Mouse (Mus musculus) gastrocnemius, postnatal 25 days (tissue): ENCODE measurements around the gene Sobp. TPM values are rescaled to one million over a fixed set of nuclear protein-coding genes. Genes with fewer than 3 reads are reported as not detected.
A peak's percentile ranks its signal among the peaks of the same experiment; 100 is the strongest.

ENCODE experiments used
- DNase-seq: peaks from one replicate; pipeline ENCODE4 v3.0.0; 2022
- long read RNA-seq, 2 experiments: library from polyadenylated mRNA; stranded (forward); transcript quantifications; one replicate each; pipeline ENCODE4 v2.0.0; 2021
- total RNA-seq, 2 experiments: library from RNA; stranded (reverse); gene quantifications; 1 replicate in 1 of 2; 2 replicates in 1 of 2; pipeline ENCODE4 v1.2.3; 2021

The Sobp gene
- total RNA-seq = 10 to 100 TPM; 22.7 to 24.3 TPM
- long read RNA-seq, experiment 1, partial matches to known transcripts = 5 of 15 reads
- long read RNA-seq, experiment 1, other reads (novel, unspliced or antisense) = 10 of 15 reads
- long read RNA-seq, experiment 2, partial matches to known transcripts = 3 of 8 reads
- long read RNA-seq, experiment 2, other reads (novel, unspliced or antisense) = 5 of 8 reads

DNA sequence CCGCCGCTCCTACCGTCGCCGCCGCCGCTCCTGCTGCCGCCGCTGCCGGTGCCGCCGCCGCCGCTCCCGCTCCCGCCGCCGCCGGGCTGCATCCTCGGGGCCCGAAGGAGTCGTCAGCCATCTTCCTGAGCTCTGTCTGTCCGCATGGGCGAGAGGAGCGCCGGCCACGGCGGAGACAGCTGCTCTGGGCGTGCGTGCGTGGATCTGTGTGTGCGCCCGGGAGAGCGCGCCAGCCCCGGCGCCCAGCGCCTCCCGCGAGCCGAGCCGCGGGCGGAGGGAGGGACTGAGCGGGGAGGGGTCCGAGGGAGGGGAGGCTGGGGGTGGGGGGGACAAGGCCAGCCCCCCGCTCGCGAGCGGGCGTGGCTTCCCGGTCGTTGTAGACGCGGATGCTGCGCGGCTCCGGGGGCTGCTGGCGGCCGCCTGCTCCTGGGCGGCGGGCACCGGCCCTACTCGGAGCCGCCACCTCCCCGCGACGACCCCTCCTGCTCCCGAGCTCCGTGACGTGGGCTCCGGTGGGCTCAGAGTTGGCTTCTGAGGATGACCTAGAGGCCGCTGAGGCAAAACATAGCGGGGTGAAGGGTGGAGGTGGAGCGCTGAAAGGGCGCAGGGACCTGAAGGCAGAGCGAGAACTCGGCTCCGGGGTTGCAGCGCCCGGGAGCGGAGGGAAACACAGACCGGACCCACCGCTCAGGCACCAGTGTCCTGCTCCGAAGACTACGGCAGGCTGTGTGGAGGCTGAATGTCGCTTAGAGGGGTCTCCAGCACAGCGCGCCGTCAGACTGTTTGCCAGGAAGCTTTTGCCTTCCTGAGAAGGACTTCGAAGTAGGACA lies at the start of gene Sobp, which contains the start of gene 9030612E09Rik:
Gene Sobp (minus strand): TSS at position 205 of the 830 bp plus-strand sequence.
Gene 9030612E09Rik (plus strand): TSS at position 379 of the 830 bp plus-strand sequence.
- DNase-seq = peak; percentile 77

DNA sequence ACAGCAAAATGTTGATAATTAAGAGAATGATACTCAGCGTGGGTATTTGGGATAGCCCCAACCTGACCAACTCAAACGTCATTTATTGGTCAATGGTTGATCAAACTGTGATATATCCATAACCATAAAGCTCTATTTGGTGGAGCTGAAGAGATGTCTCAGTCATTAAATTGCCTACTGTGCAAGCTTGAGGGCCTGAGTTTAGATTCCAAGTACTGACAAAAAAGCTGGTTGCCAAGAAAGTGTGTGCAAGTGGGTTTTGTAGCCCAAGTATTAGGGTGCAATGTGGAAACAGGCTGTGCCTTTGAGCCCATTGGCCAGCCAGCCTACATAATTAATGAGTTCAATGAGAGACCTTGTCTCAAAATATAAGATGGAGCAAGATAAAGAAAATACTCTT lies 49.1 kb upstream of the Sobp start:
- no peak for DNase-seq

DNA sequence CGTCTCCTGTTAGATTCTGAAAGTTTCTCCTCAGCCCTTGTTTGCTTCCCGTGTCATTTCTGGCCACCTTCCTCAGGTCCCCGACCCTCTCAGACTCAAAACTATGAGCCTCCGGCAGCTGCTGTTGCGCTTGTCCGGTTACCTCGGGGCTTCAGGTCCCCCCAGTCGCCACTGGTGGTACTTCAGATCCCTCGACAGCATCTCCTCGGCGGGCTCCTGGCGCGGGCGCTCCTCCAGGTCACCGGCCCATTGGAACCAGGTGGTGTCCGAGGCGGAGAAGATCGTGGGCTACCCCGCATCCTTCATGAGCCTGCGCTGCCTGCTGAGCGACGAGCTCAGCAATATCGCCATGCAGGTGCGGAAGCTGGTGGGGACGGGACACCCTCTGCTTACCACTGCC lies 47.3 kb upstream of the Sobp start:
- DNase-seq = no peak

DNA sequence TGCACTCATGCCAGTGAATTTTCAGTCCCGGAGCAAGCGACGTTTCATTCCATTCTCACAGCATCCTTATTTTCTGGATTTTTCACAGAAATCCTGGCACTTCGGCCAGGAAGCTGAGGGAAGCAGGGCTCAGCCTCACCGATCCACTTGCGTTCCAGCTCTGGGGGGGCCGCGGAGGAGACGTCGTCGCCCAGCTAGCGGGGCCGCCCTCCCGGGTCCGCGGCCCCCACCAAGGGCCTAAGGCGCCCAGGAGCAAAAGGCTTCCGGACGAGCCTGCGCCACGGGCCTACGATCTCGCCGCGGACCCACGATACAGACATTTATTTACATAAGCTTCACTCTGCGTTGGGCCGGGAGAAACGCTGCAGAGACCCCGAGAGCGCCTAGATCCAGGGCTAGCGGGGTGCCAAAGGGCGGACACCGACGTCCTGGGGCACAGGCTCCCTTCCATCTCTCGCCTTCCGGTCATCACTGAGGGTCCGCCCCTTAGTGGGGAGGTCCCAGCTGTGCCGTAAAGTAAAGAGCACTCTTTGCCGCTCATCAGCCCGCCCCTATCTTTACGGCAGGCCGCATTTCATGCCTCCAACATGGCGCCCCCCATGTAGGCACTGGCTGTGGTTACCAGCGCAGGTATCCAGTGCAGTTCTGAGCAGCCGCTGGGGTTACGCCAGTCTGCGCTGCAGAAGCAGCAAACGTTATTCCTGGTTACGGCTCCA lies 46.7 kb upstream of the Sobp start, which contains the start of gene Pdss2:
Gene Pdss2 (plus strand): TSS at position 577 of the 716 bp plus-strand sequence.
- DNase-seq = peak; percentile 94

DNA sequence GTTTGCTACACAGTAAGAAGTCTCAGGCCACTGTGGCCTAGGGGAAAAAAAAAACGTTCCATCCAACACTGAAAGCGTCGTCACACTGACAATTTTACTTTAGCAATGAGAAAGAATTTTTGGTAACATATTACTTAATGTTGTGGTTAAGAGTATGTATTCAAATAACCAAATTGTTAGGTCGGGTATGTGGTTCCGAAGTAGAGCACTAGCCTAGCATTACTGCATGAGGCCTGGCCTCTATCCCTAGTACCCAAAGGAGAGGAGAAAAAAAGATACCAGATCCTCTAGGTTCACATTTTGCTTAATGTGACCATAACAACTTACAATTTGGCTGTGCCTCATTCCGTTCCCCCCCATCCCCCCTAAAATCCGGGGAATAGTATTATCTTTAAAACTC lies 46.1 kb upstream of the Sobp start:
- DNase-seq = no peak

DNA sequence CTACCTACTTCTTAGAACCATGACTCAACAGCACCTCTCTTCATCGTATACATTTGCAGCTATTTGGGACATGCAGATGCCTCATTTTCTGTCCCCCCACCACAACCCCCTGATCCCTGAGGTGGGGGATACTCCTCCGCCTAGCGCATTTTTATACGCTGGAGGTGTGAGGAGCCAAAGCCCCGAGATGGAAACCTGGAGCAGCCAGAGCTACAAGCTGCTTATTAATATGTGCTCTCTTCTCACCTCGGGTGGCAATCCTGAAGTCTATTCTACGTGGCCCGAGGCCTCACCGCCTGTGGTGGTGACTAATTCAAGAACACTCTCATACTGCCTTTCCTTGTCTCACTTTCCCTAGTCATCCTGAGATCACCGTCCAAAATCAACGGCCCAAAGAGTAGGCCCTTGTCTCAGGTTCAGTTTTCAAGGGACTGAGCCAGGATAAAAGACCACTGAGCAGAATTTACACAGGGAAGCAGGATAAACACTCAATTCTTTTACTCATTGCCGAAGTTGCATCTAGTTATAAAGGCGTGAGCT lies 43.1 kb upstream of the Sobp start:
- DNase-seq = no peak

DNA sequence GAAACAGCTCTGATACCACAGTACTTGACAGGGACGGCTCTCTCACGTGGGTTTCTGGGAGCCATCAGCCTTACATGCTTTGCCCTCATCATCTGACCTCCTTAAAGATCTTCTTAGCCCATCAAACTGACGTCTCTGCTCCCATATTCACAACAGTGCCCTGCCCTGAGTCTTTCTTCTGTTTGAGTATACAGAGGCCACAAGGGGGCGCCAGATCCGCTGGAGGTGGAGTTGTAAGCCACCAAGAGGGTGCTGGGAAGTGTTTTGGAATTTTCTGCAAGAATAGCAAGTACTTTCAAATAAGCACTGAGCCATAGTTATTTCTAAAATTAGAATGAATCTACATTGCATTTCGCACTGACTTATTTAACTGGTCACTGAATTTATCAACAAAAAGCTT lies 37.5 kb upstream of the Sobp start:
- no peak for DNase-seq

DNA sequence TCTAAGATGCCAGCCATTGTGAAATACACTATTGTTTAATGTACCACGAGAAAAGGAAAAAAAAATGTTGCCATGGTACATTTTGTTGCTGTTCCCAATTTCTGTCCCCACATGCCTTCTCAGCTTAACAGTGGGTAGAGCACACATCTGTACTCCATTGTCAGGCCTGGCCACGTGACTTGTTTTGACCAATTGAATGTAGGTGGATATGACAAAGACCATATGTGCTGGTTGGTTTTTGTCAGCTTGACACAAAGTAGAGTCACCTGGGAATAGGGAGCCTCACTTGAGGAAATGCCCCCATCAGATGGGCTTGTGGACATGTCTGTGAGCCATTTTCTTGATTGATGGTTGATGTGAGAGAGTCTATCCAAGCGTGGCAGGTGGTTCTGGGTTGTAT lies 29.5 kb upstream of the Sobp start:
- no peak for DNase-seq

DNA sequence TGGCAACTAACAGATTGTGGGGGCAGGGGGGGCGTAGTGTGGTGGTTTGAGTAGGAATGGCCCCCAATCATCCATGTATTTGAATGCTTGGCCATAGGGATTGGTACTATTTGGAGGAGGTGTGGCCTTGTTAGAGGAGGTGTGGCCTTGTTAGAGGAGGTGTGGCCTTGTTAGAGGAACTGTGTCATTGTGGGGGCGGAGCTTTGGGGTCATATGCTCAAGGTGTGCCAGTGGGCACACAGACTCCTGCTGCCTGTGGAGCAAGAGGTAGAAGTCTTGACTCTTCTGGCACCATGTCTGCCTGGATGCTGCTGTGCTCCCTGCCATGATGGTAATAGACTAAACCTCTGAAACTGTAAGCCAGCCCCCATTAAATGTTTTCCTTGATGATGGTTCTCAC lies 25.9 kb upstream of the Sobp start:
- DNase-seq = no peak

DNA sequence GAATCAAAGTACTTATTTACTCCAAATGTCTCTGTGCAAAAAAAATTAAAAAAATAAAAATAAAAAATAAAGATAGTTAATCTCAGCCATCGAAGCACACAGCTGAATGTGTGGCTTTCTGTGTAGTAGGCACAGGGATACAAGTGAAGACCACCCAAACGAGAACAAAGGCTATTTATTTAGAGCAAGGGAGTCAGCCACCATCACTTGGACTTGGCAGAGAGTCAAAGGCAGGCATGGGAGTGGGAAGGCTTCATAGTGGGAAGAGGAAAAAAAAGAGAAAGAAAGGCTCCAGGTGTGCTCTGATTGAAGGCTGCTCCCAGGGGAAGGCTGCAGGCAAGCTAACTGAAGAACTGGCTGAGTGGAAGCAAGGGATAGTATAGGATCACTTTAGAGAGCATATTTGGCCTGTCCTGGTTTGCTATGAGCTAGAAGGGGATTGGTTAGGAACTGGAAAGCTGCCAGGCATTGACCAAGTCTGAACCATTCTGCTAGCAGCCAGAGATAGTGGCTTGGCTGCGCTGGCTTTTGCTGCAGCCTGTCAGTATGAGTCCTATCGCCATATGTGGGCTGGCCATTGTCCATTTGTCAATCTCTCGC lies 6.1 kb upstream of the Sobp start:
- no peak for DNase-seq

DNA sequence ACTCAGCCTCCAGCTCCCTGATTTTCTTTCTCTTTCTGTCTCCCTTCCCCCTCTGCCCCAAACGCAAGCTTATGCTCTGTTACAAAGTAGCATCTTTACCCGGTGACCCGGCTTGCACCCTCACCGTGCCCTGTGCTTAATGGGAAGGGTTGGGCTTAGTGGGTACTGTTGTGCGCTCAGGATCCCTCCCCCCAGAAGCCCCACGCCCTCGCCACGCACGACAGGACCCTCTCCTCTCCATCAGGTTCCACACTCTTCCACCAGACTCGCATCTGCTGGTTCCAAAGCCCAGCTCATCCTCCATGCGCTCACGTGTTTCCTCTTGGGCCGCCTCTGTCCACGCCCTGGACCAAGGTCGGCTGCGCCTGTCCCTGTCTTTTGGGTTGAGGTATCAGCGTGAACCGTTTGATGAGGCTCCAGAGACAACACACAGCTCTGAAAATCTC lies 849 bp upstream of the Sobp start:
- DNase-seq = no peak

DNA sequence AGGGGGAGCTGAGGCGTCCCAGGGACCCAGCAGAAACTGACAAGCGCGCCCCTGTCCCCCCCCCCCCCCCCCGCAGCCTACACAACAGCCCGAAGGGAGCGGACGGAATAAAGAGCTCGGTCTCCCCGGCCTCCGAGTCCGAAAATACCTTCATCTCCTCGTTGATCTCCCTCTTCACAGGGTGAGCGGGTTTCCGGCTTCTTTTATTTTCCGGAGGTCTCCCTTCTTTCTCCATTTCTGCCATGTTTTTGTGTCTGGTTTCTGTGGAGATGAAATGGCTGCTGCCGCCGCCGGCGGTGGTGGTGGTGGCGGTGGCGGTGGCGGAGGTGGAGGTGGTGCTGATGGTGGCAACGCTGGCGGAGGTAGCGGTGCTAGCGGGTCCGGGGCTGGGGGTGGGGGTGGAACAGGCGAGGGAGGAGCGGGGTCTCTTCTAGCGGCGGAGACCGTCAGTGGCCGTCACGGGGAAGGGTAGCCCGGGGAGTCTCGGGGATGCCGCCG lies 453 bp downstream of the Sobp start:
- no peak for DNase-seq

DNA sequence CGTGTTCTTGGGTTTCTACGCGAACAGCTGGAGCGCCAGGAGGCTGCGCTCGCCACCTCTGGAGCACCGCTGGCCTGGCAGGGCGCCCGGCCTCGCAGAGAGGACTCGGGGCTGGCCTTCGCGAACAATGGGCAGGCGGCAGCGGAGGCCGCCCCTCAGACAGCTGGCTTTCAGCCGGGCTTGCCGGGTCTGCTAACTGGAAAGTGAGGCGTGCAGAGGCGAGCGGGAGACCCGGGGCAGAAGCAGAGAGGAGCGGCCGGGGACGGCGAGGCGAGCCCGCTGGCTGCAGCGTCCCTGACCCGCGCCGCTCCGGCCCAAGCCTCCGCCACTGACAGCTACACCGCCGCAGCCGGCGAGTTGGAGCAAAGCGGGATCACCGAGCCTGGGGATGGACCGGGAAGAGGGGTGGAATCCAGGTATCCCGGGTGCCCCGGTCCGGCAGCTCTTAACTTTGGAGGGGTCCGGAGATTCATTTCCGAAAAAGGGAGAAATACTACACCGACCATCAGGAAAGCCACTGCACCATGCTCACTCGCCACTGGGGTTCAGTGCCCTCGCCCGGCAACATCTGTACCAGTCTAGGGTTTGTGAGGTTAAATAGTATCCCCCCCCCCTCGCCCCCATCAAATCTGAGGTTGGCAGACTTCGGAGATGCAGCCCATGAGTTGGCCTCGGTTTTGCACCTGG lies 1.0 kb downstream of the Sobp start:
- DNase-seq = peak; percentile 74

DNA sequence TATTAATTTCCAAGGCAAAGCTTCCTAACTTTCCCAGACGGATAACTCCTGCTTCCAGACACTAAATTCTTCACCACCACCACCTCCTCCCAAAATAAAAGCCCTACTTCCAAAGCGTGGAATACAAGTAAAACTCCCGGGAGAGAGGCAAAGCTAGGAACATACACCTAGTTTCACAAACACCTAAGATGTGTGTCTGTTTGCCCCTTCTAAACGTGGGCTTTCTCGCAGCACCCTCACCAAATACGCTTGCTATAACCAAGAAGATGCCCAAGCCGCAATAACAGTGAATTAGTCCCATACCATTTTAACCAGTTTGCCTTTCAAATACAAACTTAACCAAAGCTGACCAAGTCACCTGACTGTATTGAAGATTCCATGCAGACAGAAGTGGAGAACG lies 1.8 kb downstream of the Sobp start:
- DNase-seq = no peak

DNA sequence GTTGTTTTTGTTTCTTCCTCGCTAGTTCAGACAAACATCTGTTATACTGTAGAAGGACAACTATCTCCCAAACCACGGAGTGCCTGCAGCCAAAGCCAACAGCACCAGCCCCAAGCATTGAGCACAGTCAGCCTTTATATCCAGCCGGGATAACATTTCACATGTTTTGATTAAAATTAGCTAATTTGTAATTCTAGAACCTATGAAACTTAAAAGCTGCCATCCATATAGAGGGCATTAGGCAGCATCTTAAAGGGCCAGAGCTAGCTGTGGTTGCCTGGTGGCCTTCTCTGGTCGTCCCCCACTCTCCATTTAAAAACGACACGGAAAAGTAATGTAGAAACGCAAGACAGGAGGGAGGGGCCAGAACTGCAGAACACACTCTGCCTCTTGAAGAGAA lies 2.3 kb downstream of the Sobp start:
- DNase-seq = no peak

DNA sequence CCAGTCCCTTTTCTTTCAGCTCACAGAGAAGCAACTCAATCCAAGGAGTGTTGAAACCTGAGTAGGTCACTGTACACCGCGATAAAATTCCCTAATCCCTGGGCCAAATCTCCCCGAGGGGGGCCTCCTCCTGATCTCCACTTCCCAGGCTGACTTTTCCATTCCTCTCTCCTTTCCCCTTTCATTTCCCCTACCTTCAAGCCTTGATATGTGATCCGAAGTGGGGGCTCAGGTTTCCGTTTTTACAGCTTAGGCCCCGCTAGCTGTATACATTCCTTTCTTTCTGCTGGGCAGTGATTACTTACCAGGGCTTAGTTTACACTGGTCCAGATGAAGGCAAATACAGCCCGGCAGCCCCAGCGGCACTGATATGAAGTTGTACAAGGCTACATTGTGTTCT lies 3.2 kb downstream of the Sobp start:
- DNase-seq = no peak

DNA sequence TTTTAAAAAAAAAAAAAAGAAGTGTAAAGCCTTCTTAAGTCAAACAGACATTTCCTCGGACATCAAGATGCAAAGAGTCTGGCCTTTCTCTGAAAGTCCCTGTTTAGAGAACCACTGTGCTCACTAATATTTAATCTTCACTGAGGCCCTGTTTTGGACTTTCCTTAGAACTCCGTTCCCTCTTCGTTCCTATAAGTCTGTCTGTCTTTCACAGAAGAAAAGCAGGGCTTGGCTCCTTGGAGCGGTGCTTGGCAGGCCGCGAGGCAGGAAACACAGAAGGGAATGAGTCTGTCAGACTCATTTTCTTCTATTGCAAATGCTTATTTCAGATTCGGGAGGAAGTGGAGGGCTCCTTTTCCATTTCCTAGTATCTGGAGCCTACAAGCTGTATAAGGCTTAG lies 5.5 kb downstream of the Sobp start:
- DNase-seq = no peak

DNA sequence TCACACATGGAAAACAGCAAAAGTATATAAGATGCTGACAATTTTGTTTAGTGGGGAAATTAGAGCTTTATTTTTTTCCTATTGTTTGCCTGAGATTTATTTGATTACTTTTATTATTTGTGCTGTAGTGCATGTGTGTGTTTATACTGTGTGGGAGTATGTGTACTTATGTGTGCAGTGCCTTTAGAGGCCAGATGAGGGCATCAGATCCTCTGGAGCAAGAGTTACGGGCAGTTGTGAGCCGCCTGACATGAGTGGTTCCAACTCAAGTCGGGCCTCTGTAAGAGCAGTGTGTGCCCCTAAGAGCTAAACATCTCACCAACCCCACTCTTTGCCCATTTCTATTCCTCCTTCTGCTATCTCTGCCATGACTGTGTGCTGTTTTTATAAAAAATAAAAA lies 7.5 kb downstream of the Sobp start:
- DNase-seq = no peak

DNA sequence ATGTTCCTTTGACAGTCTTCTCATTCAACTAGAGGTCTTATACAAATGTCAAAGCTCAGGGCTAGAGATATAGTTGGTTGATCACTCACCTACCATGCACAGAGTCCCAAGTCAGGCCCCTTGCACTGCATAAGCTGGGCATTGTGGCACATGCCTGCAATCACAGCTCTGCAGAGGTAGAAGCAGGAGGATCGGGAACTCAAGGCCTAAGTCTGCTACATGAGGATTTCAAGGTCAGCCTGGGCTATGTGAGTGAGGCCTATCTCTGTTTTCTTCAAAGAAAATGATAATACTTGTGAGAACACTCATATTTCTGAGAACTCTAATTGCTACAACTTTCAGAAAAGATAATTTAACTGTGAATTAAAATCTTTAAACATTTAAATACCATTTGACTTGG lies 8.2 kb downstream of the Sobp start:
- DNase-seq = no peak

DNA sequence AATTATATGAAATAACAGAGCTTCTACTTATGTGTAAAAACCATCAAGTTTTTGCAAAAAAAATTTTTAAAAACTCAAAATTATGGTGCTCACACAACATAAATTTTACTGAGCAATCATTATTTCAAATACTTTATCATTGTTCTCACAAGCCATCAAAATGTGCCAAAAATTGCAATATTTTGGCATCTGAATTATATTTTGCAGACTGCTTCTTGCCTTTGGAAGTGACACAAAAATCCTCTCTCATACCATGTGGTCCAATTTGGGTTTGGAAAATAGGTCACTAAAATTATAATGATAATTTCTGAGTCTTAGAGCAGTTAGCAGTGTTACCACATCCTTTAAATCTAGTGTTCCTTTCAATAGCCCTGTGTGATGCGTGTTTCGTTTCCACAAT lies 9.9 kb downstream of the Sobp start:
- no peak for DNase-seq

DNA sequence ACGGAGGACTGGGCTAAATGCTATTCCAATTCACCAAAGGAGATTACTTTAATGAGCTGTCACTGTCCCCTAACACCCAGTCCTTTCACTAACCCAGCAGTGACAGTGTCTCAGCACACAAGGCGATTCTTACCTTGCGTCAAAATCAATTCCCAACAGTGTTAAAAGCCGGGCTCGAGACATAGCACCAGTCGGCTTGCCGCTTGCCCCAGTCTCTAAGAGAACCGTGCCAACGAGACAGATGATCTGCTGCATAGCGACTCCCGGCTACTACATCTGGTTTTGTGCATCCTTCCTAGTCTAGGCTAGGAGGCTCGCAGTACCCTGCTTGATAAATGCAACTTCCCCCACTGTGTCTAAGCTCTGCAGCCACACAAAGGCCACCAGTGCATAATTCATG lies 12.0 kb downstream of the Sobp start:
- no peak for DNase-seq

DNA sequence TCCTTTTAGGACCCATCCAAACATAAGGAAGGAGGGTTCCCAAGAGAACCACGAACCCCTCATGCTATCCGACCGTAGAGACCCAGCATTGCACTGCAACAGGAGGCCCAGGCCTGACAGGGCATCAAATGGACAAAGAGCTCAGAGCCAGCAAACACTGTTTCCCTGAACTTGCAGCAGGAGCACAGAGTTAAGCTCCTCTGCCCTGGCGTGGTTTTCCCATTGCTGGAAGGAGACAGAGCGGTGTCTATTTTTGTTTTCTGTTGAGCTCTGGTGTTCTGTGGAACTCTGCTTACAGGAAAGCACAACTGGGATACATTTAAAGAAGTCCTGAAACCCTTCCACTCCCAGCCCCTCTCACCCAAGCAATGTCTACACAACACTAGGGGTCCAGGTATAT lies 15.0 kb downstream of the Sobp start:
- DNase-seq = peak; percentile 36
